Mouse (Mus musculus) small intestine, adult 2 months (tissue): ENCODE data around the gene Fam161b.

Source experiments
- CTCF ChIP-seq: fragments of 200-500 bp; IDR thresholded peaks from 2 replicates; pipeline ENCODE4 v1.5.1; 2012; ENCODE audit warnings: low read depth, mild to moderate bottlenecking, control low read depth, inconsistent platforms, low read length, moderate library complexity, mixed read lengths; ENCODE audit not compliant: insufficient replicate concordance, insufficient read length; ENCODE audit errors: extremely low read depth
- POLR2A ChIP-seq: fragments of 200-500 bp; IDR thresholded peaks from 2 replicates; pipeline ENCODE4 v1.6.1; 2012; ENCODE audit warnings: low read depth, mild to moderate bottlenecking, control low read depth, inconsistent platforms, low read length, moderate library complexity

GRCm38 (mm10) chr12:84400653-84401052, 39.0 kb upstream of the Fam161b start:
- TF ChIP-seq CTCF, result no peak
- TF ChIP-seq POLR2A, result peak; percentile 67; the same call in 1 of the 2 replicates
